Mouse (Mus musculus) olfactory bulb, adult 2 months (tissue): Measurements from ENCODE around the gene Pif1.

Experiments used
- CTCF ChIP-seq: fragments of 200-500 bp; IDR thresholded peaks from 2 replicates; pipeline ENCODE4 v1.5.1; 2012; ENCODE audit warnings: low read depth, mild to moderate bottlenecking, low read length, moderate library complexity; ENCODE audit not compliant: insufficient read depth
- POLR2A ChIP-seq: fragments of 200-500 bp; IDR thresholded peaks from 2 replicates; pipeline ENCODE4 v1.6.1; 2012; ENCODE audit warnings: mild to moderate bottlenecking, low read depth, low read length, moderate library complexity; ENCODE audit not compliant: insufficient read depth

GRCm38 (mm10) chr9:65575393-65576196, 11.4 kb upstream of the Pif1 start:
- TF ChIP-seq CTCF, result no peak
- TF ChIP-seq POLR2A, result no peak
